Mouse (Mus musculus): ENCODE measurements around the gene Ppp6r3.
"Not testable (repeated sequence)": the region's sequence is repeated elsewhere in the genome, so short reads cannot be mapped to it uniquely, and the experiment has no call there.

Ppp6r3 gene

DNA sequence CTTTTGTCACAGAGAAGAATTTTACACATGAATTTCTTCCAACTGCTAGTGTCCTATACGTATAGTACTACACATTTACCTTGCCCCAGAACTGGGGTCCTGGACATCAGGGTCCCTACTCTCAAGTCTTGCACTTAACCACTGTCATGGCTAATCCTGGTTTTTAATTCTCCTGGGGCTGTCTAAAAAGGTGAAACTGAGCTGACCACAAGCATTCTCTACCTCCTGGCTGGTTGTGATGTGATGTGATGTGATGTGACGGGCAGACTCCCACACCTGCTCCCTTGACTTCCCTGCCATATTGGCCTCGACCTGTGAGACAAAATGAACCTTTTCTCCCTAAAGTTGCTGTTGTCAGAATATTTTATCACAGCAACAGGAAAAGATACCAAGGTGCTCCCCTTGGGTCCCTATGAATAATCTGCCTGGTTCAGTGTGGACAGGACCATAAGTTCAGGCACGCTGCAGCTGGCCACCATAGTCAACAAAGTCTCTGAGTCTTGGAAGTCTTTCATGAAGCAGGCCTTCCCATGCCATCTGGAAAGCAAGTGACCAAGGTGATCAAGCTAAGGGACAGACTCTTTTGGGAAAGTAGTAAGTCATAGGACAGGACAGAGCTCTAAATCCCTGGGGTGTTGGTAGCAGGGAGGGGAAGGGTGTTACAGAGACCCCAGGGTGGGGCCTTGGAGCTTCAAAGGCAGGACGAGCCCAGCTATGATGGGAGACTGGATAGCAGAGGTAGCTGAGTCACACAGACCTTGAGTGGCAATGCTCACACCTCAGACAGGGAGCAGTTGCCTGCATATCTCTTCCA is 1.1 kb upstream of the Ppp6r3 start:
- no peak for DNase-seq (ENCODE audit: low spot score in 2 of 2)

DNA sequence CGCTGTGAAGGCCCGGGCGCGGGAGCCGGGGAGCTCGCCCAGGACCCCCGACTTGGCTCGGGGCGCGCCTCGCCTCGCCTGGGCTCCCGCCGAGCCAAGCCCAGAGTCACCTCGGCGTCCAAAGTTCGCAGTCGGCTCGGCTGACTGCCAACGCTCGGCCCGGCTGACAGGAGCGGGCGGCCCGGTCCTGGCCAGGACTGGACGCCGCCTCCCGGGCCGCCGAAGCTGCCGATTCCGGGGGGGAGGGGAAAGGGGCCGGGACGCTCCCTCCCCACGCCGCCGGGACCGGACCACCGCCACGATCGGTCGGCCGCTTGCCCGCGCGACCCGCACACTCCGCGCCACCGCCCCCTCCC is 295 bp downstream of the Ppp6r3 start:
- DNase-seq (ENCODE audit: low spot score in 2 of 2): no peak

DNA sequence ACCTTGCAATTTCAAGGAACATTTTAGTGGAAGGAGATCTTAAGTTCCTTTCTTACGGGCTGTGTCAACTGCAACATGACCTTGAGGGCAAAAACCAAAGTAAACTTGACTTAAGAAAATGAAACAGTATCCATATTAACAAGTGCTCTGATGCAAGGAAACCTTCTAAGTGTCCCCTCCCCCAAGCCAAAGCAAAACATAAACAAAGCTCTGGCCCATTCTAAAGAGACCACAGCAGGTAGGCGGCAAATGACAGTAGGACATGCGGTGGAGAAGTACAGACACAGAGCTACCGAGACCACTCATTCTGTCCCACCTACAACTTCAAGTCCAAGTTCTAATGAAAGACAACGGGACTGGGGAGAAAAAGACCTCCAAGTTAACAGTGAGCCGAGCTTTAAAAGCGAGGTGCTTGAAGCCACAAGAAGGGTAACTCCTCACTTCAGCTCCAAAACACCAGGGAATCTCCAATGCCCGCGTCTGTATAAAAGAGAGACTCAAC is 905 bp downstream of the Ppp6r3 start:
- DNase-seq (ENCODE audit: low spot score in 2 of 2): no peak

DNA sequence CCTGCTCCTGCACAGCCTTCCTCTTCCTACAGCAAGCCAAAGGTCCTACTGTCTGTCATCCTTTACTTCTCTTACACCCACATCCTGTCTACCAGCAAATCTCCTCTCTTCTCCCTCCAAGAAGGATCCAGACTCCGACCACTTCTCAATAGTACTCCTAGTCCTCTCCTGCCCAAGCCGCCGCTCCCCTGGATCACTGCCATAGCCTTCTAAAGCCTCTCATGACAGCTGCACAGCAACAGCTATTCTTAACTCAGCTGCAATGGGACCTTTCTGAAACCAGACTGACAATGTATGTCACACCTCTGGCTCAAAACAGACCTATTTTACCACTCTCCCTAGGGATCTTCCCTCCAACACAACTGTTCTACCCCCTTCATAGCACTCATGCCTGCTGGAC is 11.2 kb downstream of the Ppp6r3 start:
- DNase-seq (ENCODE audit: low spot score in 2 of 2): no peak

DNA sequence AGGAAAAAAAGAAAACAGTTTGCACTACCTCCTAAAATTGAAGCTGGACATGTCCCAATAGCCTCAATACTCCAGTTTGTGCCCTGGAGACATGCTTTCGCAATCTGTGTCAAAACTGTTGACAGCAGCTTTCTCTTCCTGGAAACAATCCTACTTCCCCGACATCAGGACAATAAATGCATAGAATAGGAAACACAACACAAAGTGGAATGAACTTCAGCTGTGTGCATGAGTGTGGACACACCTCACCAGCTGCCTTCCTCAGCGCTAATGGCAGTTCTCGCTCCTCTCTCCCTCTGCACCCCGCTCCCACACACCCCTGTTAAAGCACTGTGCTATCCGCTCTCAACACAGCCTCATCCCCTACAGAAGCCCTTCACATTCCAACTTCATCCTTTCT is 12.8 kb downstream of the Ppp6r3 start:
- DNase-seq (ENCODE audit: low spot score in 2 of 2): no peak

DNA sequence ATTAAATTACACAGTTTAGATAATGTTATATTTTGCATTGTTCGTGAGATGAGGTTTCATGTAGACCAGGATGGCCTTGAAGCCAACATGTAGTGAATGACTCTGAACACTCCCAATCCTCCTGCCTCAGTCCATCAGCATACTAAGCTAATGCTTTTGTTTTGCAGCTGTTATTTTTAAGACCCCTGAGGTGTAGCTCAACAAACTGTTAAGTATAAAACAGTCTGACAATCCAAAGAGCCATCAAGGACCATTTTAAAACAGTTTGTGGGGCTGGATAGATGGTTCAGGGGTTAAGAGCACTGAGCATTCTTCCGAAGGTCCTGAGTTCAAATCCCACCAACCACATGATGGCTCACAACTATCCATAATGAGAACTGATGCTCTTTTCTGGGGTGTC is 13.3 kb downstream of the Ppp6r3 start:
- no peak for DNase-seq (ENCODE audit: low spot score in 2 of 2)

DNA sequence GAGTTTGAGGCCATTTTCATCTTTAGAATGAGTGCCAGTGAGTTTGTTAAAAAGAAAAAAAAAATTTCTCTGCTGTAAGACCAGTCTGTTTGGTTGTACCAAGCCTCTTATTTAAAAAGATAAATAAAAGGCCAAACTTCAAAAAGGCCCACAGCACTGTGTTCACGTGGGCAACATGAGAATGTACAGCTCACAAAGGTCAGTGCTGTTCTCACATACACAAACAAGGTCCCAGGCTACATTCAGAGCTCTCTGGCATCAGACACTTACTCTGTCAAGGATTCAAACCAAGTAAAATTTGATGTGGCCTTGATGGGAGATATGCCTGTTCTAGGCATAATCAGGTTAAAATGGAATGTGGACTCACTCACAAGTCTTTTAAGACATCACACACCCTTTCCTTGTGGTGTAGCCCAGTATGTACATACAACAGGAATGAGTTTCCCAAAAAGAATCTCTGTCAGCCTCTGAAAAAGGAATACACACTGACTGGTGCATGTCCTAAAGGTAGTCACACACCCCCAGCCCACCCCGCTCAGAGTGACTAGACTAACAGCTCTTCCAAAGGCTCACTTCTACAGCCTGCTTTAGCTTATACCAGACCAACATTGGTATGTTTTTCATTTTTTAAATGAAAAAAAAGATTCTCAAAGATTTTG is 19.3 kb downstream of the Ppp6r3 start:
- no peak for DNase-seq (ENCODE audit: low spot score in 2 of 2)

DNA sequence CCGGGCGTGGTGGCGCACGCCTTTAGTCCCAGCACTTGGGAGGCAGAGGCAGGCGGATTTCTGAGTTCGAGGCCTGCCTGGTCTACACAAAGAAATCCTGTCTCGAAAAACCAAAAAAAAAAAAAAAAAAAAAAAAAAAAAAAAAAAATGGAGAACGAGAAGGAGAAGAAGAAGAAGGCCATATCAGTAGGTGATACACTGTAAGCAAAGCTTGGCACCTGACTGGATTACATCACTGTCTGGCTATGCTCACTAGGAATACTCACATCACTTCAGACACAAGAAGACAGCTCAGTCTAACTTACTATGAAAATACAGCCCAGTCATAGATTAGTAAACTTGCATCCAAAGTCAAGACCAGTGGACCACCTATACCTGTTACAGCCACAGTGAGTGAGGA is 20.8 kb downstream of the Ppp6r3 start:
- no peak for DNase-seq (ENCODE audit: low spot score in 2 of 2)

DNA sequence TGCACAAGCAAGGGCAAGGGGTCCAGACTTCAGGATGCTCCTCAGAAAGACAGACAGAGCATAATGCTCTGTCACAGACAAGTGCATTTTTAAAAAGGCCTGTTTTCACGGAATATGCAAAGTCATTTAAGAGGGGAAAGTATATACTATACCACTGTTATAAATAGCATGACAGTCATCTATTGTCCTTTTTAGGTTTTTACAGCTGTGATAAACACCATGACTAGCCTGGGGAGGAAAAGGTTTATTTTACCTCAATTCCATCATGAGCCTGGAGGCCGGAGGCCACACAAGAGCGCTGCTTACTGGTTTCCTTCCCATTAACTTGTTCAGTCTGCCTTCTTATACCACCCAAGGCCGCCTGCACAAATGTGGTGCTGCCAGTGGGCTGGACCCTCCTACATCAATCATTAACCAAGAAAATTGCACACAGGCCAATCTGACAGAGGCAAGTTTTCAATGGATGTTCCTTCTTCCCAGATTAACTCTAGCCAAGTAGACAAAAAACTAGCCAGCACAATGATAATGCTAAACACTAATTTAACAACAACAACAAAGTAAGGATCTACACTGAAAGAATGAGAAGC is 23.9 kb downstream of the Ppp6r3 start:
- no peak for DNase-seq (ENCODE audit: low spot score in 2 of 2)

DNA sequence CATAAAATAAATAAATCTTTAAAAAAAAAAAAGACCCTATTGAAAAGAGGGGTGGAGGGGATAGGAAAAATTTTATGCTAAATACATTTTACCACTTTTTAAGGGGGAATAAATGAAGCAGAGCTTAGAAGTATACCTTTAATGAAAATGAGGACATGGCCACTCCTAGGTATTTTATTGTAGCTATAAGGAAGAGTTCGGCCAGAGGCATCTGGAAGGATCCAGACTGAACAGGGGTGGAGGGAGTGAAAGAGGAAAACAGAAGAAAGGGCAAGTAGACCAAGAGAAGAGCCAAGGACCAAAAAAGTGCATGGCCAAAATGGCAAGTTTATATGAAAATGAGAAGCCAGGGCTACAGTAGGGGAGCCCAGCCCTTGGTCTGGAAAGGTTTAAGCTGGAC is 25.4 kb downstream of the Ppp6r3 start:
- DNase-seq (ENCODE audit: low spot score in 2 of 2): no peak

DNA sequence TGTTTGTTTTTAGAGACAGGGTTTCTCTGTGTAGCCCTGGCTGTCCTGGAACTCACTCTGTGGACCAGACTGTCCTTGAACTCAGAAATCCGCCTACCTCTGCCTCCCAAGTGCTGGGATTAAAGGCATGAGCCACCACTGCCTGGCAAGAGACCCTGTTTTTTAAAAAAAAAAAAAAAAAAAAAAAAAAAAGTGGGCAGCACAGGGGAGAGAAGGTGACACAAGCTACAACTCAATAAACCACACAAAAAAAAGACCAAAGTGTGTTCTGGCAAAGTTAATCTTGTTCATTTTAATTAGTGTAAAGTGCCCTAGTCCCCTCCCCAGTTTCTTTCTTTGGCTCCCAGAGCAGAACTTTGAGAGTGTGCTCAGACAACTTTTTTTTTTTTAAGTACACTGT is 26.3 kb downstream of the Ppp6r3 start:
- no peak for DNase-seq (ENCODE audit: low spot score in 2 of 2)

DNA sequence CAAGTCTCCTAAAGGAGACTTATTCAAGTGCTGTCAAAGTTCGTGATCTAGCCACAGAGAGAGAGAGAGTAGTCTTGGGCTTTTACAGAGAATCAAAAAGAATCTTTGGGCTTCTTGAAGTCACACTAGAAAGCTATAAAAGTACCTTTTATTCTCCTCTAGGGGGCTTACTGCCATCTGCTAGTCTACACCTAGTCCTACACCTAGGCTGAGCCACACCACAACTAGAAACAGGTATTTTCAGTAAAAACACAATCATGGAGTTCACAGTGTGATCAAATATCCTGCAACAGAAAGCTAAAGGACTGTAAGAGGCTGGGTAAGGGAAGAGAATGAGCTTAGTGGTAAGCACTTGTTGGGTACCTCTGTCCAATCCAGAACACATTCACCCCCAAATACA is 27.2 kb downstream of the Ppp6r3 start:
- DNase-seq (ENCODE audit: low spot score in 2 of 2): no peak

DNA sequence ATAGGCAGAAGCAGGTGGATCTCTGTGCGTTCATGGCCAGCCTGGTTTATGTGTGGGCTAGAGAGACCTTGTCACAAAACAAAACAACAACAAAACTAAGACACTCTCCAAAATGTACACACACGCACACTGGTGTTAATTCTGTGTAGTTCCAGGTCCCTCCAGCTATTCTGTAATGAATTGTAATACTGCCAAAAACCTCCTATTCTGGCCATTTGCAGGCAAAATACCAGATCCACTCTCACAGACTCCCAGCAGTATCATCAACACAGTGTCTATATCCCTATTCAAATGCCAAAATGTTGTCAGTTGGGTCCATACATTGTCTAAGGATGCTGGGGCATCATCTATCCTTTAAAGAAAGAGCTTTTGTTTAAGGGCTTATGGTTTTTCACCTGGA is 30.6 kb downstream of the Ppp6r3 start:
- DNase-seq (ENCODE audit: low spot score in 2 of 2): no peak

DNA sequence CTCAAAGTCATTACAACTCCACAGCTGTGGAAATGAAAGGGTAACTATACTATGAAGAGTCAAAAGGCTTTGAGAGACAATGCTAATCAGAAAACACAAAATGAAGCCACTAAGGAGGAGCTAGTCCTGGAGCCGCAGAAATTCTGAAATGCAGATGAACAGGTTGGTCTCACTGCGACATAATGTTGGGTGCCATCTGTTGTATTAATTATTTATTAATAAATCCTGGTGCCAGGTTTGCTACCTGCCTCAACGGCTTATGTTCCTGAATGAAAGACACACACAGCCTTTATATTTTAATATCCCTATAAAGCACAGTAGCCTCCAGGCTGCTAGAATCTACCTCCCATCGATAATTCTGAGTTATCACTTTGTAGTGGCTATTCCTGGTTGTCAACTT is 33.0 kb downstream of the Ppp6r3 start:
- DNase-seq (ENCODE audit: low spot score in 2 of 2): no peak

DNA sequence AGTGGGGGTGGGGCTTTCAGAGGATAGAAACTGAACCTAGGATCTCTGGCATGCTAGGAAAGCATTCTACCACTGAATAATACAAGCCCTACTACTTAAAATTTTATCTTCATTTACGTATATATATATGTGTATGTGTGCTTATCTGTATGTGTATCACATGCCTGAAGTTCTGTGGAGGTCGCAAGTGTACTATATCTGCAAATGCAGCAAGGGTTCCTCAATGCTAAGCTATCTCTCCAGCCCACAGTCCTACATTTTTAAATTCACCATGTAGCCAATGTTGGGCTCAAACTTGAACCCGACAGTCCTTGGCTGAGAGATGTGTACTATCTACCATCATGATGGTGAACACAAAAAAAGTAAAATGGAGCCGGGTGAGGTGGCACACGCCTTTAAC is 34.6 kb downstream of the Ppp6r3 start:
- no peak for DNase-seq (ENCODE audit: low spot score in 2 of 2)

DNA sequence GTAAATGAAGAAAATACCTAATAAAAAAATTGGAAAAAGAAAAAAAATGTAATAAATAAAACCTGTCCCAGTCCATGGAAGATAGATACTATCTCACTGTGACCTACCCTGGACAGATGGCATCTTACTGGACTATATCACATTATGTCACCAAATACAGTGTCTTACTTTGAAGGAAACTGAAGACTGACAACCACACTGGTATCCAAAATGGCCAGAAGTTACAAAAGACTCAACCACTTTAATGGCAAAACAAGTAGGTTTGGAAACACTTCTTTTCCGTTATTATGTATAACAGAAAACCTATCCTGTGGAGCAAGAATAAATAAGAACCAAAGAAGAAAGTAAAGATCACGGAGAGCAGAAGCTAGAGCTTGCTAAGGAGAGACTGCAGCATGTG is 35.3 kb downstream of the Ppp6r3 start:
- DNase-seq (ENCODE audit: low spot score in 2 of 2): no peak

DNA sequence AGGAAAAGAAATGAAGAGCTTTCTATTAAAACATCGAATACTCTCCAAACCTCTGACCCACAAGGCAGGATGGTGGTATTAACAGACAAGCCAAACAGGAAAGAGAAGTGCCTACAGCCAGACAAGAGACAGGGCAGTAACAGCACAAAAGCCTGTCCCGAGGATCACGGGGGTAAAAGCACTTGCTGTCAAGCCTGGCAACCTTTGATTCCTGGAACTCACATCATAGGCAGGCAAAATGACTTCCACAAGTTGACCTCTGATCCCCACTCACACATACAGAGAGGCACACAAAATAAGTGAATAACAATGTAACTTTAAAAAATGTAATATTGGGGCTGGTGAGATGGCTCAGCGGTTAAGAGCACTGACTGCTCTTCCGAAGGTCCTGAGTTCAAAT is 36.1 kb downstream of the Ppp6r3 start:
- DNase-seq (ENCODE audit: low spot score in 2 of 2): no peak

DNA sequence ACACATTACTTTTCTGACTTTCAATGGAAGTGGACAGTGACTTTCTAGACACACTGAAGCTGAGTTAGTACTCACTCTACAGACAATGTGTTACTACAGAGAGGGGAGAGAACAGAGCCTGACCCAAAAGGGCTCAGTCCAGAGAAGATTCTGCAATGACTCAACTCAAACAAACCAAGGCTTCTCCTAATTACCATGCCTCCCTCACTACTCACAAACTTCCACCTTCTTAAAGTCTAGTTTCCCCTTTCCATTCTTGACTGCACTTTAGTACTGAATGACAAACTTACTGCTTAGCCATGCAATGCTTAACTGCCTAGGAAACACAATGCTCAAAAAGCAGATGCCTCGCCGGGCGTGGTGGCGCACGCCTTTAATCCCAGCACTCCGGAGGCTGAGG is 37.9 kb downstream of the Ppp6r3 start:
- no peak for DNase-seq (ENCODE audit: low spot score in 2 of 2)

DNA sequence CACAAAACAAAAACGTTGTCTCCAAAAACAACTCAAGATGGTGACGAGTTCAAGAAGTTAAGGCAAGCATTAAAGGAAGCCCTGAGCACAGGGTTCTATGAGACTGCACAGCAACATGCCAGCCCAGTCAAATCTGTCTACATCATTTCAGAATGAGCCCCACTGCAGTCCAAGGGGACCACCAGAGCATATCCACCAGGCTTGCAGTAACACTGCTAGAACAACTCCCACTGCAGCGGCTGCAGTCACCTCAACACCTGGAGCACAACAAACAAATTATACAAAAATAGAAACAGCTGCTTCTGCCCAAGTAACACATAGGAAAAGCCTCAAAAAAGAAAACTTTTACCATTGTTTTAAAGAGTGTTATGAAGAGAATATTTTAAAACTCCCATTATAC is 40.6 kb downstream of the Ppp6r3 start:
- DNase-seq (ENCODE audit: low spot score in 2 of 2): no peak

DNA sequence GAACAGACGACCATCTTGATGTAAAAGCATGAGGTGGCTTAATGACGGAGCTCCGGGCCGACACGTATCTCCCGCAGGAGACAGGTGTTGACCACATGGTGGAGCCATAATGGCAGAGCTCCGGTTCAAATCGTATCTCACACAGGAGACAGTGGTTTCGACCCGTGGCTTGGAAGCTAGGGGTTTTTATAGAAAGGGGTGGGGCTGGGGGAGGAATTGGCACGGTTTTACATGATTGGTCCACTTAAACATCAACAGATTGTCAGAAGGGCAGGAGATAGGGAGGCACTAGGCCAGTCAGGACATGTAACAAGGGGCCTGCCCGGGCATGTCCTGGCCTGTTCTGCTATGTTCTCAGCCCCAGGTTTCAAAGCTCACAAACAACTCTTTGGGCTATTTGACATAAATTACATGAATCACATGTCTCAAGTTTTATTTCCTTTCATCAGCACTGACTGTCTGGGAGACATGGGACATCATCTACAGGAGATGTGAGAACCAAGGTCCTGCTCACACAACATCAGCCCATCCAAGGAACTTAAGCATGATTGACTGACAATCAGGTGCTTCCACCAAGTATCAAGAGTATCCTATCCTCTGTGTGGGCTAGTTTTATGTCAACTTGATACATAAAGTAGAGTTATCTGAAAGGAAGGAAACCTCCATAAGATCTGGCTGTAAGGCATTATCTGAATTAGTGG is 42.1 kb downstream of the Ppp6r3 start:
- not testable (repeated sequence) for DNase-seq (ENCODE audit: low spot score in 2 of 2)

DNA sequence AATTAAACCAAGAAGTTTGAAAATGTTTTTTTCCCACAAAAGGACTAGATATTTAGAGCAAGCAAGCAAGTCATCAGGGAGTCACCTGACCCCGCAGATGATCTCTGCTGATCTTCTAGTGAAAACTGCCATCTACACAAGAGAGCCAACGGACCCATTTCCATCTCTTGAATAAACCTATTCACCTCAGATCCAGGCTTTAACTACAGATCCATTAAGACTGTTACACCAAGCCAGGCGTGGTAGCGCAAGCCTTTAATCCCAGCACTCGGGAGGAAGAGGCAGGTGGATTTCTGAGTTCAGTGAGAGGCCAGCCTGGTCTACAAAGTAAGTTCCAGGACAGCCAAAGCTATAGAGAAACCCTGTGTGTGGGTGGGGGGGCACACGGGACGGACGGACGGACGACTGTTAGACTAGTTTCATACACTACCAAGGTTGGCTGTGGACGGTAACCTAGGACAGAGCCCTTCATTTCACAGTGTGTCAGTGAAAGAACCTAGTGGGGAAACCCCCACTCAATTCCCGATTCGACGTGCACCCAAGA is 42.8 kb downstream of the Ppp6r3 start:
- DNase-seq (ENCODE audit: low spot score in 2 of 2): no peak

DNA sequence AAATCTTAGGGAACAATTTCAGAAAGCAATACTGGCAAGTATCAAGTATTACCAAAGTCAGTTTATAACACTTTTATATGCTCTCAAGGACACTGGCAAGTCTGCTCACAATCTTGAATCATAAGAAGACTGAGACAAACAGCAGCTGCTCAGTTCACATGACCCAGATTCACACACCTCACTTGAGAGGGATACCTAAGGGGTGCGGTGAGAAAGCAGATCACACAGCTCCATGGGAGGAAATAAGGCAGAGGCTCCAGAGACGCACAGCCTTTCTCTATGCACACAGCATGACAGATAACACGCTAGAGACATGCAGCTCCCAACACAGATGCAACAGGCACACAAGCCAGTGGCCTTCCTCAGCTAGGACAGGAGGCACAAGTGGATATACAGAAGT is 45.8 kb downstream of the Ppp6r3 start:
- no peak for DNase-seq (ENCODE audit: low spot score in 2 of 2)
